Mouse (Mus musculus) ES-Bruce4 (cell line): Measurements from ENCODE around the gene Myh9.

Experiments used
- CTCF ChIP-seq: IDR thresholded peaks from one replicate; pipeline ENCODE4 v1.8.1; 2011; ENCODE audit warnings: low read depth, low read length
- EP300 ChIP-seq: IDR thresholded peaks from 2 replicates; pipeline ENCODE4 v1.6.1; 2011; ENCODE audit warnings: low read depth, low read length; ENCODE audit not compliant: insufficient read depth
- POLR2A ChIP-seq: IDR thresholded peaks from one replicate; pipeline ENCODE4 v1.8.1; 2011; ENCODE audit warnings: low read length; ENCODE audit not compliant: insufficient read depth

GRCm38 (mm10) chr15:77831754-77832457, 10.1 kb downstream of the Myh9 start:
- TF ChIP-seq CTCF (no peak), POLR2A (no peak), EP300 (no peak)
